Mouse (Mus musculus) liver, embryonic 14.5 days (tissue): ENCODE measurements around the gene Rbm33. TPM values are rescaled to one million over a fixed set of nuclear protein-coding genes. Genes with fewer than 3 reads are reported as not detected.
A peak's percentile ranks its signal among the peaks of the same experiment; 100 is the strongest.

Experiments used
- ATAC-seq: fragments of 200-750 bp; cut with Nextera tagmentation; 2 replicates; pipeline ENCODE4 v1.8.0; 2017; ENCODE audit warnings: moderate number of reproducible peaks, mild to moderate bottlenecking, moderate library complexity; ENCODE audit not compliant: insufficient read depth
- DNase-seq, 3 experiments: peaks; one replicate each; pipeline ENCODE4 v3.0.0-alpha.2; 2012 to 2013; ENCODE audit warnings: low read depth in 3 of 3, low spot score in 3 of 3
- H3K27ac ChIP-seq: fragments of 300-500 bp; sonication (generic); 2 replicates; pipeline ENCODE4 v1.5.1; 2014; ENCODE audit warnings: moderate library complexity, mild to moderate bottlenecking, control low read depth, inconsistent platforms
- H3K27me3 ChIP-seq: fragments of 300-500 bp; sonication (generic); 2 replicates; pipeline ENCODE4 v1.6.1; 2014; ENCODE audit warnings: mild to moderate bottlenecking, low read length, moderate library complexity; ENCODE audit not compliant: control insufficient read depth, insufficient read depth
- H3K36me3 ChIP-seq: fragments of 300-500 bp; sonication (generic); replicated peaks from 2 replicates; pipeline ENCODE4 v1.6.1; 2014; ENCODE audit warnings: low read depth; ENCODE audit not compliant: control insufficient read depth, insufficient read depth
- H3K4me1 ChIP-seq, 2 experiments: fragments of 200-500 bp in 1 of 2; fragments of 300-500 bp in 1 of 2; sonication (generic) in 1 of 2; replicated peaks; 2 replicates each; pipeline ENCODE4 v1.6.1; 2012 to 2014; ENCODE audit warnings: antibody characterized with exemption in 1 of 2, inconsistent platforms in 1 of 2, low read length in 1 of 2; ENCODE audit not compliant: control insufficient read depth in 2 of 2, insufficient read depth in 2 of 2
- H3K4me2 ChIP-seq: fragments of 300-500 bp; sonication (generic); 2 replicates; pipeline ENCODE4 v1.6.1; 2014; ENCODE audit warnings: low read depth, mild to moderate bottlenecking, control low read depth, moderate library complexity
- H3K4me3 ChIP-seq, 2 experiments: fragments of 200-500 bp in 1 of 2; fragments of 300-500 bp in 1 of 2; sonication (generic) in 1 of 2; 2 replicates each; pipeline ENCODE4 v1.5.1; 2012 to 2014; ENCODE audit warnings: low read depth in 2 of 2, low read length in 2 of 2, mild to moderate bottlenecking in 2 of 2, control low read depth in 1 of 2, inconsistent platforms in 1 of 2, moderate library complexity in 1 of 2; ENCODE audit not compliant: insufficient read depth in 1 of 2
- H3K9ac ChIP-seq: fragments of 300-500 bp; sonication (generic); replicated peaks from 2 replicates; pipeline ENCODE4 v1.6.1; 2014; ENCODE audit warnings: mild to moderate bottlenecking, control low read depth, moderate library complexity
- H3K9me3 ChIP-seq: fragments of 300-500 bp; sonication (generic); 2 replicates; pipeline ENCODE4 v1.6.1; 2016; ENCODE audit warnings: low read length, mixed read lengths; ENCODE audit not compliant: control insufficient read depth
- CTCF ChIP-seq: IDR thresholded peaks from 2 replicates; pipeline ENCODE4 v1.5.1; 2016; ENCODE audit warnings: antibody characterized with exemption, low read depth, control low read depth
- EP300 ChIP-seq: IDR thresholded peaks from 2 replicates; pipeline ENCODE4 v1.6.1; 2016; ENCODE audit warnings: antibody characterized with exemption, low read depth
- WGBS: fragments of 180-500 bp; shearing (Covaris S2); extraction: QIAGEN DNeasy Blood & Tissue Kit; methylation state at CpG from one replicate; pipeline ENCODE4 v1.1.7; 2014; ENCODE audit not compliant: insufficient replicate concordance; 5-methylcytosine and 5-hydroxymethylcytosine counted together
- polyA plus RNA-seq, 2 experiments: library from polyadenylated mRNA; depleted of rRNA in 1 of 2; stranded (reverse) in 1 of 2; unstranded in 1 of 2; fragments of >200 nt; fragmentation: Nextera tagmentation in 1 of 2; extraction: Ambion mirVana in 1 of 2; gene quantifications; 2 replicates each; pipeline versions ENCODE4 v1.2.1 to v1.2.3; 2012 to 2014

Rbm33 gene
- polyA plus RNA-seq, 2 experiments: 7.1 to 9.7 TPM

- Histone ChIP-seq H3K4me1 (peaks cover 14 to 19% of the 10 kb centered on the region in 2 experiments), H3K36me3 (peaks cover 2% of the 10 kb centered on the region; the same call in 1 of the 2 replicates), H3K4me2 (no peak overlapping the region), H3K9me3 (no peaks in the 10 kb centered on the region), H3K4me3 (no peak overlapping the region), H3K27ac (no peak overlapping the region), H3K9ac (no peak overlapping the region), H3K27me3 (no peaks in the 10 kb centered on the region)
- WGBS: 90% methylated on average over 1 of the region's 1 CpGs
- DNase-seq (no peak), ATAC-seq (no peak)
- TF ChIP-seq CTCF (no peak), EP300 (no peak)
These were observed 4.8 kb downstream of the Rbm33 start for GRCm38 (mm10) chr5:28321769-28322168.

GRCm38 (mm10) chr5:28322189-28322588 lies 5.3 kb downstream of the Rbm33 start:
- Histone ChIP-seq H3K4me1 (peaks cover 14 to 19% of the 10 kb centered on the region in 2 experiments), H3K9ac (no peak overlapping the region), H3K9me3 (no peaks in the 10 kb centered on the region), H3K27me3 (no peaks in the 10 kb centered on the region), H3K36me3 (peaks cover 2% of the 10 kb centered on the region; the same call in 1 of the 2 replicates), H3K4me3 (no peak overlapping the region), H3K27ac (no peak overlapping the region), H3K4me2 (no peak overlapping the region)
- no peak for ATAC-seq
- DNase-seq: no peak
- TF ChIP-seq EP300 (no peak), CTCF (no peak)
- 71% methylated on average over 3 of the region's 3 CpGs for WGBS

GRCm38 (mm10) chr5:28323822-28324221 lies 6.9 kb downstream of the Rbm33 start:
- 39% methylated on average over 2 of the region's 2 CpGs for WGBS
- H3K4me1 ChIP-seq: peaks cover 9 to 12% of the 10 kb centered on the region in 2 experiments
- no peak overlapping the region for H3K27ac ChIP-seq
- H3K4me2 ChIP-seq: no peak overlapping the region
- no peak for TF ChIP-seq EP300
- no peak for TF ChIP-seq CTCF
- ATAC-seq (no peak), DNase-seq (no peak)
- H3K9ac ChIP-seq: no peak overlapping the region
- no peaks in the 10 kb centered on the region for H3K9me3 ChIP-seq
- H3K36me3 ChIP-seq: peaks cover 2% of the 10 kb centered on the region; the same call in 1 of the 2 replicates
- no peaks in the 10 kb centered on the region for H3K27me3 ChIP-seq
- no peak overlapping the region for H3K4me3 ChIP-seq

GRCm38 (mm10) chr5:28324457-28324856 lies 7.5 kb downstream of the Rbm33 start:
- Histone ChIP-seq H3K27ac (no peak overlapping the region), H3K4me1 (peaks cover 6 to 8% of the 10 kb centered on the region in 2 experiments; a peak in 3 of 4 replicates), H3K27me3 (no peaks in the 10 kb centered on the region), H3K9ac (no peak overlapping the region), H3K4me2 (no peak overlapping the region), H3K4me3 (no peak overlapping the region), H3K36me3 (peaks cover 2% of the 10 kb centered on the region; the same call in 1 of the 2 replicates), H3K9me3 (no peaks in the 10 kb centered on the region)
- ATAC-seq (no peak), DNase-seq (no peak)
- TF ChIP-seq EP300: no peak
- TF ChIP-seq CTCF: no peak
- 63% methylated on average over 1 of the region's 1 CpGs for WGBS

- H3K4me3 ChIP-seq: no peak overlapping the region
- 65% methylated on average over 7 of the region's 7 CpGs for WGBS
- no peak overlapping the region for H3K27ac ChIP-seq
- H3K9me3 ChIP-seq: no peaks in the 10 kb centered on the region
- H3K36me3 ChIP-seq: peaks cover 25% of the 10 kb centered on the region
- H3K27me3 ChIP-seq: no peaks in the 10 kb centered on the region
- no peak overlapping the region for H3K9ac ChIP-seq
- no peak overlapping the region for H3K4me2 ChIP-seq
- ATAC-seq: no peak; the same call in 1 of the 2 replicates
- no peak for DNase-seq
- TF ChIP-seq CTCF (peak; percentile 72), EP300 (no peak)
- H3K4me1 ChIP-seq: no peaks in the 10 kb centered on the region; a peak in 1 of 4 replicates
These were observed 12.3 kb downstream of the Rbm33 start for GRCm38 (mm10) chr5:28329024-28329806.
